Mouse (Mus musculus) MEL (cell line): ENCODE data around the gene Rpl18.
A peak's percentile ranks its signal among the peaks of the same experiment; 100 is the strongest.

Source experiments
- BHLHE40 ChIP-seq: IDR thresholded peaks from 2 replicates; pipeline ENCODE4 v1.6.1; 2012; ENCODE audit warnings: low read depth, mild to moderate bottlenecking, inconsistent platforms, low read length, improper control_type of control experiment, borderline replicate concordance
- CTCF ChIP-seq, 3 experiments: IDR thresholded peaks in 2 of 3; conservative IDR thresholded peaks in 1 of 3; 2 replicates each; pipeline ENCODE4 v1.5.1; 2011 to 2012; ENCODE audit warnings: low read length in 3 of 3, low read depth in 2 of 3, mild to moderate bottlenecking in 2 of 3, improper control_type of control experiment in 1 of 3, inconsistent platforms in 1 of 3, mixed read lengths in 1 of 3, moderate library complexity in 1 of 3; ENCODE audit not compliant: control insufficient read depth in 1 of 3, insufficient read depth in 1 of 3, poor library complexity in 1 of 3, severe bottlenecking in 1 of 3
- EP300 ChIP-seq, 2 experiments: IDR thresholded peaks; 2 replicates each; pipeline ENCODE4 v1.6.1; 2011; ENCODE audit warnings: improper control_type of control experiment in 2 of 2, low read length in 2 of 2, low read depth in 1 of 2, mild to moderate bottlenecking in 1 of 2
- GATA1 ChIP-seq: IDR thresholded peaks from 2 replicates; pipeline ENCODE4 v1.6.1; 2011; ENCODE audit warnings: low read depth, low read length, improper control_type of control experiment
- MAZ ChIP-seq: IDR thresholded peaks from 2 replicates; pipeline ENCODE4 v1.6.1; 2012; ENCODE audit warnings: low read depth, mild to moderate bottlenecking, inconsistent platforms, low read length, improper control_type of control experiment
- MEF2A ChIP-seq: IDR thresholded peaks from 2 replicates; pipeline ENCODE4 v1.6.1; 2014; ENCODE audit warnings: low read depth, mild to moderate bottlenecking, inconsistent platforms, low read length, improper control_type of control experiment; ENCODE audit not compliant: poor library complexity, insufficient replicate concordance, severe bottlenecking; ENCODE audit errors: extremely low read depth
- MXI1 ChIP-seq: IDR thresholded peaks from 2 replicates; pipeline ENCODE4 v1.6.1; 2011; ENCODE audit warnings: mild to moderate bottlenecking, low read depth, low read length, improper control_type of control experiment
- POLR2A ChIP-seq, 2 experiments: IDR thresholded peaks; 2 replicates each; pipeline ENCODE4 v1.6.1; 2011 to 2012; ENCODE audit warnings: low read length in 2 of 2, mild to moderate bottlenecking in 2 of 2, control low read depth in 1 of 2, improper control_type of control experiment in 1 of 2, low read depth in 1 of 2, moderate library complexity in 1 of 2; ENCODE audit not compliant: control insufficient read depth in 1 of 2, insufficient read depth in 1 of 2, poor library complexity in 1 of 2
- TCF12 ChIP-seq: IDR thresholded peaks from 2 replicates; pipeline ENCODE4 v1.6.1; 2014; ENCODE audit warnings: low read depth, mild to moderate bottlenecking, inconsistent platforms, low read length, improper control_type of control experiment, moderate library complexity
- UBTF ChIP-seq: IDR thresholded peaks from 2 replicates; pipeline ENCODE4 v1.6.1; 2012; ENCODE audit warnings: low read depth, mild to moderate bottlenecking, inconsistent platforms, low read length, improper control_type of control experiment, moderate library complexity, borderline replicate concordance; ENCODE audit not compliant: insufficient read depth
- USF1 ChIP-seq: IDR thresholded peaks from 2 replicates; pipeline ENCODE4 v1.6.1; 2014; ENCODE audit warnings: low read depth, mild to moderate bottlenecking, inconsistent platforms, low read length, improper control_type of control experiment, moderate library complexity
- ZMIZ1 ChIP-seq: IDR thresholded peaks from 2 replicates; pipeline ENCODE4 v1.6.1; 2012; ENCODE audit warnings: low read depth, mild to moderate bottlenecking, inconsistent platforms, low read length, improper control_type of control experiment, moderate library complexity

GRCm38 (mm10) chr7:45746518-45746917 lies 31.3 kb downstream of the Rpl18 start:
- no peak for TF ChIP-seq POLR2A (IDR thresholded peaks at IDR 0.05; ENCODE audit: control insufficient read depth in 1 of 2, insufficient read depth in 1 of 2, low read depth in 1 of 2, low read length in 2 of 2, poor library complexity in 1 of 2)
- TF ChIP-seq CTCF (IDR thresholded peaks at IDR 0.05 in 2 of 3, conservative IDR thresholded peaks at IDR 0.05 in 1 of 3; ENCODE audit: control insufficient read depth in 1 of 3, insufficient read depth in 1 of 3, low read depth in 2 of 3, low read length in 3 of 3, poor library complexity in 1 of 3, severe bottlenecking in 1 of 3): peak; percentile 66 to 81 (median 77)
- TF ChIP-seq MXI1: no peak
- no peak for TF ChIP-seq USF1
- no peak for TF ChIP-seq EP300 (IDR thresholded peaks at IDR 0.05; ENCODE audit: low read depth in 1 of 2, low read length in 2 of 2)
- TF ChIP-seq TCF12: no peak
- no peak for TF ChIP-seq MEF2A
- TF ChIP-seq GATA1: no peak
- TF ChIP-seq MAZ: no peak
- no peak for TF ChIP-seq ZMIZ1
- no peak for TF ChIP-seq BHLHE40
- no peak for TF ChIP-seq UBTF
